Mouse (Mus musculus) Patski (cell line): ENCODE measurements around the gene T. TPM values are rescaled to one million over a fixed set of nuclear protein-coding genes. Genes with fewer than 3 reads are reported as not detected.

Experiments
- ATAC-seq: fragments of 100-300 bp; one replicate; pipeline ENCODE4 v1.8.0; 2021
- CTCF ChIA-PET: fragments of 350-600 bp; sonication (Branson Sonifier 250); formaldehyde crosslinking; loops from one replicate; lab custom pipeline; 2022; ENCODE audit warnings: inconsistent platforms; lab: Charles Lee
- POLR2A ChIA-PET: fragments of 350-600 bp; sonication (Branson Sonifier 250); formaldehyde crosslinking; loops from one replicate; lab custom pipeline; 2022; ENCODE audit warnings: antibody characterized with exemption, inconsistent platforms; lab: Charles Lee
- DNase-seq: peaks from one replicate; pipeline ENCODE4 v3.0.0-alpha.2; 2011; ENCODE audit warnings: low read depth, low spot score
- H3K27me3 ChIP-seq: fragments of 371-371 bp; one replicate; pipeline ENCODE4 v1.5.1; 2021
- CTCF ChIP-seq: fragments of 100-300 bp; IDR thresholded peaks from one replicate; pipeline ENCODE4 v1.5.1; 2021
- in situ Hi-C: fragments of 300-500 bp; cut with MboI; formaldehyde crosslinking; loops from 3 replicates; pipeline ENCODE4 v1.11.1; 2018; ENCODE audit warnings: low pct_unique_long_range_greater_than_20kb, mixed read lengths
- polyA plus RNA-seq: library from polyadenylated mRNA; unstranded; gene quantifications from one replicate; pipeline ENCODE4 v1.2.3, GENCODE M21; 2021

Gene T
- polyA plus RNA-seq, 1 experiment from 2014 or later, result not detected

GRCm38 (mm10) chr17:8467771-8468170 lies 33.5 kb downstream of the T start:
- CTCF ChIA-PET, result interaction anchor here (1.0 to 4.0 kb wide), 5 partner anchors 16 to 126 kb away, joined by 3 to 37 read pairs (median 3); no protein-coding TSS in a partner anchor
- ATAC-seq (no peak), DNase-seq (no peak)
- peaks cover 54% of the 10 kb centered on the region for H3K27me3 ChIP-seq
- TF ChIP-seq CTCF, result no peak
- POLR2A ChIA-PET, result no interaction called here
- in situ Hi-C loops, result loop anchor here (5.0 kb wide), 2 partner anchors 55 to 125 kb away; no protein-coding TSS in a partner anchor

GRCm38 (mm10) chr17:8468716-8469344 lies 34.6 kb downstream of the T start:
- POLR2A ChIA-PET, result no interaction called here
- CTCF ChIA-PET, result interaction anchor here (0.6 to 4.0 kb wide), 9 partner anchors 9 to 125 kb away, joined by 3 to 37 read pairs (median 4); no protein-coding TSS in a partner anchor
- peak; percentile 88 for TF ChIP-seq CTCF

DNA sequence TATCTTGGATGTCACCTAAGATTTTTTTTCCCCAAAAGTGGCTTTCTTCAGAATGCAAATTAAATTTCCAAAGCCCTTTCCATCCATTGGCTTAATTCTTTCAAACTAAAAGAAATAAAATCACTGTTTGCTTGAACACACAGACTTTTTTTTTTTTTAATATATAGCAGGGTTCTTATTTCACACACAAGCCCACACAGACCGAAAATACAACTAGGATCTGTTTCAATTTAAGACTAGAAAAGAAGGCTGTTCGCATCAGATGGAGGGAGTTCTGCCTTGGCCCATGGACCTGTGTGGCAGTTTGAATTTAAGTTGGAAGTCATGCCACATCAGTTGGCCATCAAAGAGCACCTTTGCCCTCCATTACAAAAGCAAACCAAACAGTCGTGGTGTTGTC lies 44.3 kb downstream of the T start:
- no peak for TF ChIP-seq CTCF
- no peak for DNase-seq
- ChIA-PET POLR2A (no interaction called here), CTCF (interaction anchor here (1.3 to 1.5 kb wide), 2 partner anchors 10 to 115 kb away, joined by 3 to 7 read pairs; no protein-coding TSS in a partner anchor)
- in situ Hi-C loops, result no loop called here
- H3K27me3 ChIP-seq, result peaks cover 15% of the 10 kb centered on the region
- no peak for ATAC-seq

More at GRCm38 (mm10) chr17:8468716-8469344, 34.6 kb downstream of the T start:
- DNase-seq, result no peak
- H3K27me3 ChIP-seq, result peaks cover 64% of the 10 kb centered on the region
- ATAC-seq, result peak; percentile 54
- in situ Hi-C loops, result loop anchor here (5.0 kb wide), 2 partner anchors 53 to 123 kb away; no protein-coding TSS in a partner anchor

DNA sequence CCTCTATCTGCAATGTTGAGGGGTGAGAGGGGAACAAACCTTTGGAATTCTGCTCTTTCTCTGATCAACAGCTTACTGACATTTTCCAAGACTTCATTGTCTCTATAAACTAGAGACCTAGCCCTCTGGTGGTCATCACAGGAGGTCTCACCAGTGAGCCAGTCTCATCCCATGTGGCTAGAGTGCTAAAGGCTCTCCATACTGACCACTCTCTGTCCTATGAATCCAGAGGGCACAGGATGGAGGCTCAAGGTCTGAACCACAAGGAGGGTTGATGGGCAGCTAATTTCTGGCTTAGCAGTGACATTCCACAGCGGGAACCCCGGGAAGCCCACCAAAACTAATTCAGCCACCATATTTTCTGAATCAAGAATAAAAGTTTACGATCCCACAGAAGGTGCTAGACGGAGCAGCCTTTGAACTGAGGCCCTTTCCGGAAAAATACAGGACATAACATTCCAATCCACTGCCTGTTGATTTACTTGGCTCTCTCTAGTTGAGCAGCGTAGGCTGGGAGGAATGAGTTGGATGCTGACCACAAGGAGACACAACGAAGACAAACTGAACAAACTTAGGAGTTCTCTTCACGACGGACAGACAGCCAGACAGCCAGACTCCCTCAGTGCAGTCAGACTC lies 45.4 kb downstream of the T start:
- in situ Hi-C loops, result no loop called here
- H3K27me3 ChIP-seq, result peaks cover 13% of the 10 kb centered on the region
- no peak for DNase-seq
- ATAC-seq, result no peak
- ChIA-PET CTCF (no interaction called here), POLR2A (no interaction called here)
- no peak for TF ChIP-seq CTCF

GRCm38 (mm10) chr17:8481797-8482196 lies 47.6 kb downstream of the T start:
- in situ Hi-C loops, result no loop called here
- TF ChIP-seq CTCF, result no peak
- DNase-seq (no peak), ATAC-seq (no peak)
- ChIA-PET POLR2A (interaction anchor here (0.6 kb wide), 1 partner anchor 73 kb away, joined by 3 read pairs; no protein-coding TSS in a partner anchor), CTCF (no interaction called here)
- peaks cover 16% of the 10 kb centered on the region for H3K27me3 ChIP-seq

DNA sequence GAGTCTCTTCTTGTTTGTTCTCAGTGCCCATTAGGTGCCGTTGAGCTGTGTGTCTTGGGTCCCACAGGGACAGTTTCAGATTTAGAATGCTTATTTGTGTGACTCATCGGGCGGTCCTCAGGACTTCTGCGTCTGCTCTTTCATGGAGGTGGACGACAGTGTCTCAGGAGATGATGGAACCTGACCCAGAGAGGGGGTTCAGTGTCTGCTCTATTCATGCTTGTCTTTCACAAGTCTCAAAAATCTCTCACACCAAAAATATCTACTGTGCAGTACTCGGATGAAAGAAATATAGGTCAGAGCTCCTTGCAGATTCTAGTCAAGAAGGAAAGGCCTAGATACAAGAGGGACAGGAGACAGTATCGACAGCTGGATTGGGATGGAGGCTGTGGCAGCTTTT lies 48.7 kb downstream of the T start:
- H3K27me3 ChIP-seq, result peaks cover 23% of the 10 kb centered on the region
- in situ Hi-C loops, result no loop called here
- TF ChIP-seq CTCF, result no peak
- ChIA-PET CTCF (no interaction called here), POLR2A (no interaction called here)
- DNase-seq (no peak), ATAC-seq (no peak)

DNA sequence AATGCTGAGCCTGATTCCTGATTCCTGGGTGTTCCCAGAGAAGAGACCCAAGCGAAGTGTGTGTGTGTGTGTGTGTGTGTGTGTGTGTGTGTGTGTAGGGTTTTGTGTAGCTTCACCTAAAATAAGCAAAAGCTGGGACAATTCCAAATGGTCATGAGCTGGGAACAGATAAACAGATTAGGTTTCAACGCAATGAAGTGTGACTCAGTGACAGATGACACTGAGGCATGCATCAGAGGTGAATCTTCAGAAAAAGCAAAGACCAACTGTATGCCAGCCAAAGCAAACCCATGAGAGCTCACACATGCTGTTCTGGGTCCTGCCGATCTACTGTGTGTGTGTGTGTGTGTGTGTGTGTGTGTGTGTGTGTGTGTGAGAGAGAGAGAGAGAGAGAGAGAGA lies 50.0 kb downstream of the T start:
- CTCF ChIA-PET, result interaction anchor here (0.9 to 1.0 kb wide), 2 partner anchors 12 to 16 kb away, joined by 3 read pairs; no protein-coding TSS in a partner anchor
- DNase-seq (no peak), ATAC-seq (no peak)
- in situ Hi-C loops, result no loop called here
- peaks cover 22% of the 10 kb centered on the region for H3K27me3 ChIP-seq
- POLR2A ChIA-PET, result no interaction called here
- no peak for TF ChIP-seq CTCF

DNA sequence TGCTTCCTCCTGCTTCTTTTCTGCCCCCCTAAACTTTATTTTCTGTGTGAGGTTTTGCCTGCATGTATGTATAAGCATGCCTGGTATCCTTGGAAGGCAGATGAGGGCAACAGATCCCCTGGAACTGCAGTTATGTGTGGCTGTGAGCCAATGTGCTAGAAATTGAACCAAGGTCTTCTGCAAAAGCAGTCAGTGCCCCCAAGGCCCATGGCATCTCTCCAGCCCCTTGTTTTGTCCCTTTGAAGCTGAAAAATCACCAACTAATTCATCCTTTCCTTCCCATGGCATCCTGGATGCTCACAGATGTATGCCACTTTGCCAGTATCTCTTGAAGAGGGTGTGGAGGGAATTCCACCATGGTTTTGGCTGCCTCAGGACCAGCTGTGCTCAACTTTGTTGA lies 50.9 kb downstream of the T start:
- in situ Hi-C loops, result no loop called here
- ChIA-PET CTCF (interaction anchor here (1.6 kb wide), 1 partner anchor 16 kb away, joined by 4 read pairs; no protein-coding TSS in a partner anchor), POLR2A (no interaction called here)
- peaks cover 27% of the 10 kb centered on the region for H3K27me3 ChIP-seq
- ATAC-seq (no peak), DNase-seq (no peak)
- no peak for TF ChIP-seq CTCF

DNA sequence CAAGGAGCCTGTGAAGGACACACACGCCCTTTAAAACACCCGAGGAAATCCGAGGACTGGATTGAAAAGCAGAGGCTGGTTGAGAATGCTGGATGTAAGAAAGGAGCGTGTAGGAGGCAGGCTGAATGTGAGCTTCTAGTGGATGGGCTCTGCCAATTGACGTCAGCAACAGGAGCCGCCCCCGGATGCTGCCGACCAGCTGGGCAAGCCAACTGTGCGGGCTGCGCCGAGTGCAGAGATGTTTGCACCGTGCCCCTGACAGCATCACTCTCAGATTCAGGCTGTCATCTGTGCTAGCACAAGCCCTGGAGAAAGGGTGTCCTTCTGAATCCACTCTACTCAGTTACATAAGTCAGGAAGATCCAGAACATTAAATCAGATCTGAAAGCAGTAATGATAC lies 53.6 kb downstream of the T start:
- CTCF ChIA-PET, result no interaction called here
- in situ Hi-C loops, result no loop called here
- ATAC-seq (no peak), DNase-seq (no peak)
- POLR2A ChIA-PET, result no interaction called here
- no peak for TF ChIP-seq CTCF
- H3K27me3 ChIP-seq, result peaks cover 30% of the 10 kb centered on the region

DNA sequence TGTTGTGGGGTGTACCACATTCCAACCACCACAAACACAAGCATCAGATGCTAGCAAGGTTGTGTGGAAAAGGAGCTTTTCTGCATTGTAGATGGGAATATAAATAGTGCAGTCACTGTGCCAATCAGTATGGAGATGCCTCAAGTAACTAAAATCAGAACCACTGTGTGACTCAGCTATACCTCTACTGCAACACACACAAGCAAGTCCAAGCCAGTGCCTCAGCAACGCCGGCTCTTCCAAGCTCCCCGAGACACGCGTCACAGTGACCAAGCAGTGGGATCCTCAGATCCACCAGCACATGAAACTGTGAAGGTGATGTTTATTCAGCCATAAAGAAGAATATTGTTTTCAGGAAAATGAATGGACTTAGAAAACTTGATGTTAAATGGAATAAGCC lies 56.7 kb downstream of the T start:
- no peak for DNase-seq
- in situ Hi-C loops, result no loop called here
- CTCF ChIA-PET, result no interaction called here
- POLR2A ChIA-PET, result no interaction called here
- ATAC-seq, result no peak
- peaks cover 29% of the 10 kb centered on the region for H3K27me3 ChIP-seq
- no peak for TF ChIP-seq CTCF

Other genes with a start within 250 kb of the T start
- gene Ccr6, start 198.4 kb upstream of the T start, polyA plus RNA-seq, result not detected
- gene Mpc1, start 151.5 kb upstream of the T start, polyA plus RNA-seq, result 168 TPM
- gene Sft2d1, start 123.3 kb upstream of the T start, polyA plus RNA-seq, result 61.2 TPM
- gene Prr18, start 97.0 kb upstream of the T start, polyA plus RNA-seq, result 0.19 TPM
- gene T2, start 78.4 kb upstream of the T start, polyA plus RNA-seq, result 0.05 TPM
- gene Pde10a, start 90.9 kb downstream of the T start, polyA plus RNA-seq, result 7.7 TPM
- 0.15 TPM for gene Gm17087, start 132.5 kb downstream of the T start, polyA plus RNA-seq